Mouse (Mus musculus): ENCODE data around the gene Upk3a. TPM values are rescaled to one million over a fixed set of nuclear protein-coding genes. Genes with fewer than 3 reads are reported as not detected.

Gene Upk3a
- polyA plus RNA-seq, 1 experiment from 2014 or later, result 6.8 TPM

Other genes with a start within 250 kb of the Upk3a start
- gene Phf21b, start 161.1 kb upstream of the Upk3a start, polyA plus RNA-seq (2015; fragmentation: Nextera tagmentation; extraction: Ambion mirVana), result 0.58 and 0.65 TPM in 2 replicates
- 0.64 and 0.77 TPM in 2 replicates for gene Gm29666, start 97.1 kb upstream of the Upk3a start, polyA plus RNA-seq (2015; fragmentation: Nextera tagmentation; extraction: Ambion mirVana)
- gene Nup50, start 93.7 kb upstream of the Upk3a start, polyA plus RNA-seq (2015; fragmentation: Nextera tagmentation; extraction: Ambion mirVana), result 33.8 and 35.5 TPM in 2 replicates
- gene 5031439G07Rik, start 28.6 kb upstream of the Upk3a start, polyA plus RNA-seq (2015; fragmentation: Nextera tagmentation; extraction: Ambion mirVana), result 13.7 and 16.2 TPM in 2 replicates
- 29.8 and 30.4 TPM in 2 replicates for gene Fam118a, start 11.8 kb downstream of the Upk3a start, polyA plus RNA-seq (2015; fragmentation: Nextera tagmentation; extraction: Ambion mirVana)
- gene Smc1b, start 114.8 kb downstream of the Upk3a start, polyA plus RNA-seq (2015; fragmentation: Nextera tagmentation; extraction: Ambion mirVana), result 0.15 and 0.18 TPM in 2 replicates
- gene Ribc2, start 114.9 kb downstream of the Upk3a start, polyA plus RNA-seq (2015; fragmentation: Nextera tagmentation; extraction: Ambion mirVana), result 0.08 and 0.26 TPM in 2 replicates
- 209 and 235 TPM in 2 replicates for gene Fbln1, start 188.8 kb downstream of the Upk3a start, polyA plus RNA-seq (2015; fragmentation: Nextera tagmentation; extraction: Ambion mirVana)

All from stomach, embryonic 15.5 days (tissue).